Mouse (Mus musculus): ENCODE results near the gene Ciapin1. TPM values are rescaled to one million over a fixed set of nuclear protein-coding genes. Genes with fewer than 3 reads are reported as not detected.

Ciapin1 gene
- polyA plus RNA-seq (2012), result 37.6 and 98.2 TPM in 2 replicates

DNA sequence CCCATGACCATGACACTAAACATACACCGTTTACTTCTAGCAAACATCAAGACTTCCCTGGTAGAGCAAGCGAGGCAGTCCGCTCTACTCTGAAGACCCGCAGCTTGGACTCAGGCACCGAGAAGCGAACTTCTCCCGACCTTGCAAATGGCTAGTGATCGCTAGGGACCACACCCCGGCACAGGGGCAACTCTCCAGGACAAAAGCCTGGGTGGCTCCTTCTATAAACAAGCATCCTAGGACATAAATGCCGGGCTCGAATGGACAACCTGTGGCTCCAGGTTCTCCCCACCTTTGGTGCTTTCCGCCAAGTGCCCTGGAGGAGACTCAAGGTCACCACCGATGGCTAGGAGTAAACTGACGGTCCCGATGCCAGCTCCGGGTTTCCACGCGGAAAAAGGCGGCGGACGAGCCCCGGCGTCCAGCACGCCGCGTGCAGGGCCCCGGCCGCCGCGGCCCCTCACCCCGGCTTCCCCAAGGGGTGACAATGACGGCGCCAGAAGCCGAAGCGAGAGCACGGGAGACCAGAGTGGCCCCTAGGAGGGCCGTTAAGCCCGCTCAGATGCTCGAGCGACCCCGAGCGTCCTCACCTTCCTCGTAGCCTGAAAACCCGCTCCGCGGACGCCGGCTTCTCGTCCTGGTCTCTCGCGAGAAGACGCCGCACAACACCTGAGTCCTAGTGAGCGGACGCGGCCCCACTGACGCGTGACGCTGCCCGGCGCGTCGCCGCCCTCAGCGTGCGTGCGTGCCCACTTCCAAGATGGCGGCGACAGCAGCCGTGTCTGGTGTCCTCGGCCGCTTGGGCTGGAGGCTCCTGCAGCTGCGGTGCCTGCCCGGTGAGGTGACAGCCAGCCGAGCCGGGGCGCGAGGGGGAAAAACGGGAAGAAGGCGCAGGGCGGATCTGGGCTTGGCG lies at the start of gene Ciapin1, which contains the start of gene Coq9:
Ciapin1 (minus strand) TSS at position 697 of the 913 bp plus-strand sequence.
Coq9 (plus strand) TSS at position 660 of the 913 bp plus-strand sequence.
- peak within 1 kb of the TSS; percentile 70 for H3K4me3 ChIP-seq (replicated peaks)
- H3K27me3 ChIP-seq (ENCODE audit: control insufficient read depth), result no peaks in the 10 kb centered on the region
- H3K4me1 ChIP-seq (ENCODE audit: control insufficient read depth), result peaks cover 36% of the 10 kb centered on the region
- H3K36me3 ChIP-seq (ENCODE audit: control insufficient read depth), result peaks cover 29% of the 10 kb centered on the region
- H3K9me3 ChIP-seq (ENCODE audit: control insufficient read depth, low read length), result no peaks in the 10 kb centered on the region
- TF ChIP-seq GATA1 (IDR thresholded peaks at IDR 0.05; ENCODE audit: low read length), result no peak
- no peak for TF ChIP-seq TAL1 (IDR thresholded peaks at IDR 0.05; ENCODE audit: low read length)

- H3K36me3 ChIP-seq (ENCODE audit: control insufficient read depth), result no peaks in the 10 kb centered on the region
- peaks cover 26% of the 10 kb centered on the region for H3K27me3 ChIP-seq (ENCODE audit: control insufficient read depth)
- H3K4me3 ChIP-seq (replicated peaks), result no peak overlapping the region
- peaks cover 22% of the 10 kb centered on the region for H3K4me1 ChIP-seq (ENCODE audit: control insufficient read depth)
- H3K9me3 ChIP-seq (ENCODE audit: control insufficient read depth, low read length), result no peaks in the 10 kb centered on the region
- TF ChIP-seq TAL1 (IDR thresholded peaks at IDR 0.05; ENCODE audit: low read length), result no peak
- TF ChIP-seq GATA1 (IDR thresholded peaks at IDR 0.05; ENCODE audit: low read length), result no peak
Observed at GRCm38 (mm10) chr8:94880742-94881141, 42.6 kb upstream of the Ciapin1 start.

DNA sequence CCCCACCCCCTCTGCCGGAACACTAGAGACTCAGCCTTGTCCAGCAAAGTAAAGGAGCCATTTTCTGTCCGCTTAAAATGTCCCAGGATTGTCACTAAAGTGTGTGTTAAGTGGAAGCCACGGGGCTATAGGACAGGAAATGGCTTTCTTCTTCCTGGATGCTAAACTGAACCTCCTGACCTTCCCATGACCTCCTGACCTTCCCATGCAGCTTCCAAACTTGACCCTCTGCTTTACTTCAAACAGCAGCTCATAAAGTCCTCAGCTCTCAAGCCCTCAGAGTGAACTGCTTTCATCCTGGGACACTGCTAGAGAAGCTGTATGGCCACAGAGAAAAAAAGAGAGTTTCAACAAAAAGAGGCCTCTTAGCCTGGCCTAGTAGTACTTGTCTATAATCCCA lies 38.7 kb upstream of the Ciapin1 start:
- Histone ChIP-seq H3K9me3 (ENCODE audit: control insufficient read depth, low read length) (no peaks in the 10 kb centered on the region), H3K4me3 (replicated peaks) (peak overlapping the region; percentile 70), H3K27me3 (ENCODE audit: control insufficient read depth) (peaks cover 51% of the 10 kb centered on the region), H3K4me1 (ENCODE audit: control insufficient read depth) (peaks cover 56% of the 10 kb centered on the region), H3K36me3 (ENCODE audit: control insufficient read depth) (peaks cover 24% of the 10 kb centered on the region)
- no peak for TF ChIP-seq GATA1 (IDR thresholded peaks at IDR 0.05; ENCODE audit: low read length)
- TF ChIP-seq TAL1 (IDR thresholded peaks at IDR 0.05; ENCODE audit: low read length), result no peak

- TF ChIP-seq GATA1 (IDR thresholded peaks at IDR 0.05; ENCODE audit: low read length) (no peak), TAL1 (IDR thresholded peaks at IDR 0.05; ENCODE audit: low read length) (no peak)
- Histone ChIP-seq H3K4me3 (replicated peaks) (peak within 1 kb of the TSS; percentile 70), H3K36me3 (ENCODE audit: control insufficient read depth) (peaks cover 29% of the 10 kb centered on the region), H3K4me1 (ENCODE audit: control insufficient read depth) (peaks cover 62% of the 10 kb centered on the region), H3K9me3 (ENCODE audit: control insufficient read depth, low read length) (no peaks in the 10 kb centered on the region), H3K27me3 (ENCODE audit: control insufficient read depth) (peaks cover 57% of the 10 kb centered on the region)
Observed at GRCm38 (mm10) chr8:94876197-94876730, 38.1 kb upstream of the Ciapin1 start, which contains the start of gene Dok4. Dok4 (minus strand) TSS chr8:94876330.

DNA sequence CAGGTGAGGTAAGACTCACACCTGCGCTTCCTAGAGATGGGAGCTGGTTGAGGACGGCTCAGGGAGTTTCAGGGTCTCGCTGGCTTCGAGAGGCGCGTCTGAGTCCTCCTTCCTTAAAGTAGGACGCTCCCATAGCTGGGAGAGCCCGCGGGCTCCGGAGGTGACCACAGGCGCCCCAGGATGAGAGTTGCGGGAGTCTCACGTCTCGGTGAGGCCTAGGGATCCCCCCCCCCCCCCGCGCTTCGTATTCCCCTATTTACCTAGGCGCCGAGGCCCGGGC lies 37.7 kb upstream of the Ciapin1 start:
- no peaks in the 10 kb centered on the region for H3K9me3 ChIP-seq (ENCODE audit: control insufficient read depth, low read length)
- TF ChIP-seq TAL1 (IDR thresholded peaks at IDR 0.05; ENCODE audit: low read length) (no peak), GATA1 (IDR thresholded peaks at IDR 0.05; ENCODE audit: low read length) (no peak)
- peak overlapping the region; percentile 70 for H3K4me3 ChIP-seq (replicated peaks)
- H3K4me1 ChIP-seq (ENCODE audit: control insufficient read depth), result peaks cover 66% of the 10 kb centered on the region
- H3K36me3 ChIP-seq (ENCODE audit: control insufficient read depth), result peaks cover 34% of the 10 kb centered on the region
- peaks cover 58% of the 10 kb centered on the region for H3K27me3 ChIP-seq (ENCODE audit: control insufficient read depth)

GRCm38 (mm10) chr8:94875096-94875870 lies 37.1 kb upstream of the Ciapin1 start:
- H3K27me3 ChIP-seq (ENCODE audit: control insufficient read depth), result peaks cover 61% of the 10 kb centered on the region
- peak overlapping the region; percentile 70 for H3K4me3 ChIP-seq (replicated peaks)
- TF ChIP-seq GATA1 (IDR thresholded peaks at IDR 0.05; ENCODE audit: low read length) (0 out of 2 replicates have a peak, but pooled peaks have one; percentile 8), TAL1 (IDR thresholded peaks at IDR 0.05; ENCODE audit: low read length) (no peak)
- H3K9me3 ChIP-seq (ENCODE audit: control insufficient read depth, low read length), result no peaks in the 10 kb centered on the region; the same call in 1 of the 2 replicates
- H3K36me3 ChIP-seq (ENCODE audit: control insufficient read depth), result peaks cover 39% of the 10 kb centered on the region
- H3K4me1 ChIP-seq (ENCODE audit: control insufficient read depth), result peaks cover 72% of the 10 kb centered on the region

GRCm38 (mm10) chr8:94874358-94874757 lies 36.2 kb upstream of the Ciapin1 start:
- H3K4me3 ChIP-seq (replicated peaks), result peak overlapping the region; percentile 70
- H3K27me3 ChIP-seq (ENCODE audit: control insufficient read depth), result peaks cover 65% of the 10 kb centered on the region
- TF ChIP-seq GATA1 (IDR thresholded peaks at IDR 0.05; ENCODE audit: low read length) (no peak), TAL1 (IDR thresholded peaks at IDR 0.05; ENCODE audit: low read length) (no peak)
- peaks cover 79% of the 10 kb centered on the region for H3K4me1 ChIP-seq (ENCODE audit: control insufficient read depth)
- peaks cover 48% of the 10 kb centered on the region for H3K36me3 ChIP-seq (ENCODE audit: control insufficient read depth)
- H3K9me3 ChIP-seq (ENCODE audit: control insufficient read depth, low read length), result no peaks in the 10 kb centered on the region; the same call in 1 of the 2 replicates

DNA sequence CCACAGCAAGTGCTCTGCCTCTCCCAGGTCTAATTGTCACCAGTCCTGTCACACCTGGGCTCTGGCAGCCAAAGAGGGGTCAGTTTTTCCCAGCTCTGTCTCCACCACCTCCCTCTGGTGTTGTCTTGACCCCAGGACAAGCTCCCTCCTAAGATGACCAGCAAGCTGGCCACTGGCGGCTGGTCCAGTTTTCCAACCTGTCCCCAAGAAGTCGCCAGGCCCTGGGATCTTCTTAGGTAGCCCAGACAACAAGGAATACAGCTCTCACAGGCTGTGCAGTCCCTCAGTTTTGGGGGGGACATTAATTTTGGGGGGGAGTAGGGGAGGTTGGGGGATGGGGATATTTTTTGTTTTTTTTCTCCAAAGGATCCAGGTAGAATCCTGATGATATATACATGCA lies 34.4 kb upstream of the Ciapin1 start:
- Histone ChIP-seq H3K4me3 (replicated peaks) (peak overlapping the region; percentile 3), H3K27me3 (ENCODE audit: control insufficient read depth) (peaks cover 56% of the 10 kb centered on the region), H3K4me1 (ENCODE audit: control insufficient read depth) (peaks cover 82% of the 10 kb centered on the region)

More for the DNA sequence above, 34.4 kb upstream of the Ciapin1 start:
- H3K36me3 ChIP-seq (ENCODE audit: control insufficient read depth), result peaks cover 66% of the 10 kb centered on the region
- H3K9me3 ChIP-seq (ENCODE audit: control insufficient read depth, low read length), result no peaks in the 10 kb centered on the region; the same call in 1 of the 2 replicates
- no peak for TF ChIP-seq TAL1 (IDR thresholded peaks at IDR 0.05; ENCODE audit: low read length)
- TF ChIP-seq GATA1 (IDR thresholded peaks at IDR 0.05; ENCODE audit: low read length), result no peak

All from erythroblast, embryonic 14.5 days (primary cell).